Mouse (Mus musculus): ENCODE measurements at regions not wholly inside any gene's neighbourhood (a gene's known extent, or its start where the extent isn't known, plus 50 kb on each side); places are given as distances from the start of the nearest gene placed in this dataset.

GRCm38 (mm10) chr13:59934556-59934955 lies 111.6 kb upstream of the Tut7 start:
- TF ChIP-seq EP300 (IDR thresholded peaks at IDR 0.05) (no peak), CTCF (IDR thresholded peaks at IDR 0.05) (no peak)
